Mouse (Mus musculus) left cerebral cortex, postnatal 14 days (tissue): ENCODE data around the gene Pdcd6. TPM values are rescaled to one million over a fixed set of nuclear protein-coding genes. Genes with fewer than 3 reads are reported as not detected.

ENCODE experiments used
- DNase-seq, 2 experiments: peaks; one replicate each; pipeline ENCODE4 v3.0.0; 2021 to 2022; ENCODE audit warnings: low spot score in 2 of 2, mixed read lengths in 1 of 2
- intact Hi-C: fragments of 180-260 bp; cut with DNase I; formaldehyde crosslinking; loops from one replicate; pipeline ENCODE4 v1.15.1; 2025
- total RNA-seq, 2 experiments: library from RNA; stranded (reverse); gene quantifications; 2 replicates each; pipeline ENCODE4 v1.2.3; 2021

Gene Pdcd6
- total RNA-seq, 2 experiments from 2014 or later: 76.3 to 76.6 TPM

GRCm38 (mm10) chr13:74296376-74296775 is 21.0 kb downstream of the Pdcd6 start:
- intact Hi-C loops: loop anchor here (10.0 kb wide), 1 partner anchor 582 kb away; no protein-coding TSS in a partner anchor
- no peak for DNase-seq

- intact Hi-C loops: loop anchor here (10.0 kb wide), 1 partner anchor 577 kb away; no protein-coding TSS in a partner anchor
- peak in 1 of 2 experiments; percentile 40 for DNase-seq
These were observed 25.2 kb downstream of the Pdcd6 start, which contains the start of gene Ahrr for GRCm38 (mm10) chr13:74292167-74292566. Gene Ahrr, minus strand, starts transcription at chr13:74292331.

GRCm38 (mm10) chr13:74289646-74290045 is 27.7 kb downstream of the Pdcd6 start:
- no peak for DNase-seq
- intact Hi-C loops: loop anchor here (10.0 kb wide), 1 partner anchor 575 kb away; no protein-coding TSS in a partner anchor

GRCm38 (mm10) chr13:74282299-74282698 is 35.1 kb downstream of the Pdcd6 start:
- DNase-seq: no peak
- intact Hi-C loops: no loop called here

GRCm38 (mm10) chr13:74275726-74276125 is 41.7 kb downstream of the Pdcd6 start:
- intact Hi-C loops: no loop called here
- no peak for DNase-seq

- intact Hi-C loops: no loop called here
- DNase-seq: peak; percentile 36 to 56
These were observed 57.0 kb downstream of the Pdcd6 start for GRCm38 (mm10) chr13:74260231-74260992.

- intact Hi-C loops: no loop called here
- DNase-seq: peak; percentile 39 to 41
These were observed 57.7 kb downstream of the Pdcd6 start for GRCm38 (mm10) chr13:74259460-74260230.

Other genes starting within 250 kb of the Pdcd6 start
- gene Slc9a3, start 196.1 kb downstream of the Pdcd6 start, total RNA-seq: under 1 TPM; 0.81 to 0.97 TPM
- 10 to 100 TPM; 67.6 to 71.4 TPM for gene Exoc3, start 108.8 kb downstream of the Pdcd6 start, total RNA-seq
- 1 to 10 TPM in 1 of 2 experiments, under 1 TPM in 1; 0.86 to 1.2 TPM for gene Ahrr, start 25.2 kb downstream of the Pdcd6 start, total RNA-seq
- 100 to 1,000 TPM; 269 to 280 TPM for gene Sdha, start 32.7 kb upstream of the Pdcd6 start, total RNA-seq
- gene Ccdc127, start 32.7 kb upstream of the Pdcd6 start, total RNA-seq: 10 to 100 TPM; 64.6 to 64.9 TPM
- gene Lrrc14b, start 46.4 kb upstream of the Pdcd6 start, total RNA-seq: not detected
- gene Zfp72, start 73.3 kb upstream of the Pdcd6 start, total RNA-seq: 1 to 10 TPM; 3.5 to 4.9 TPM
- gene Ftl1-ps1, start 82.1 kb upstream of the Pdcd6 start, total RNA-seq: 100 to 1,000 TPM; 268 to 279 TPM
- 1 to 10 TPM; 6.3 to 6.8 TPM for gene Zfp825, start 176.4 kb upstream of the Pdcd6 start, total RNA-seq